Mouse (Mus musculus) bone marrow macrophage, adult 2 months (primary cell): ENCODE measurements around the gene Morf4l2. TPM values are rescaled to one million over a fixed set of nuclear protein-coding genes. Genes with fewer than 3 reads are reported as not detected.
A peak's percentile ranks its signal among the peaks of the same experiment; 100 is the strongest.
"Not testable (repeated sequence)": the region's sequence is repeated elsewhere in the genome, so short reads cannot be mapped to it uniquely, and the experiment has no call there.

ENCODE experiments used
- H3K27ac ChIP-seq: 2 replicates; pipeline ENCODE4 v1.5.1; 2012; ENCODE audit warnings: low read depth, low read length; ENCODE audit not compliant: insufficient read depth
- H3K4me1 ChIP-seq: 2 replicates; pipeline ENCODE4 v1.6.1; 2012; ENCODE audit warnings: low read length; ENCODE audit not compliant: control insufficient read depth, insufficient read depth
- H3K4me3 ChIP-seq: 2 replicates; pipeline ENCODE4 v1.5.1; 2012; ENCODE audit warnings: mild to moderate bottlenecking, low read length, moderate library complexity; ENCODE audit not compliant: insufficient read depth
- CTCF ChIP-seq: IDR thresholded peaks from 2 replicates; pipeline ENCODE4 v1.5.1; 2012; ENCODE audit warnings: low read depth, mild to moderate bottlenecking, low read length, moderate library complexity
- POLR2A ChIP-seq: IDR thresholded peaks from 2 replicates; pipeline ENCODE4 v1.6.1; 2012; ENCODE audit warnings: mild to moderate bottlenecking, low read depth, low read length, borderline replicate concordance
- polyA plus RNA-seq: library from polyadenylated mRNA; stranded (reverse); fragments of >200 nt; gene quantifications from 2 replicates; pipeline ENCODE4 v1.2.4, GENCODE M21; 2012; ENCODE audit not compliant: missing spikeins, insufficient read depth, insufficient read length

Gene Morf4l2
- polyA plus RNA-seq, 1 experiment = 185 TPM

DNA sequence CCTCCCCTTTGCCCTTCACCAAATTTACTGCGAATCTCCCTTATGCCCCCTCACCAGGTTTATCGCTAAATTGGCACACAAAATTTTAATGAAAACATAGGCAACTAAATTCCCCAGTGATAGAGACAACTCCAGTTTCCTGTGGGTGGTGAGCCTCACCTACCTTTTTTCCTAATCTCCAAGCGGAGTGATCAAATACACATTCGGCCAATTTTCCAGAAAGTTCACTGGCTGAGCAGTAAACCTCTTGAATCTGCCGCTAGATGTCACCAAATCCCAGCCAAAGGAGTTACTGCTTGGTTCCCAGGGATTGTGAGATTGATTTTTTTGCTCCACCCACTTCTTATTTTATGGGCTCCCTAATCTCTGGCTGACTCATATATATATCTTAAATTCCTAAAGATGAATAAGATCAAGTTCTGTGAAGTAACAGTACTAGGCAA lies 808 bp downstream of the Morf4l2 start:
- H3K4me1 ChIP-seq = peaks cover 5% of the 10 kb centered on the region
- H3K4me3 ChIP-seq = peak overlapping the region; percentile 94
- no peak for TF ChIP-seq CTCF
- H3K27ac ChIP-seq = peak overlapping the region; percentile 99

GRCm38 (mm10) chrX:136742241-136742640 lies 1.2 kb downstream of the Morf4l2 start:
- TF ChIP-seq CTCF (no peak), POLR2A (no peak)
- Histone ChIP-seq H3K27ac (peak overlapping the region; percentile 99), H3K4me3 (peak overlapping the region; percentile 94), H3K4me1 (peaks cover 5% of the 10 kb centered on the region)

DNA sequence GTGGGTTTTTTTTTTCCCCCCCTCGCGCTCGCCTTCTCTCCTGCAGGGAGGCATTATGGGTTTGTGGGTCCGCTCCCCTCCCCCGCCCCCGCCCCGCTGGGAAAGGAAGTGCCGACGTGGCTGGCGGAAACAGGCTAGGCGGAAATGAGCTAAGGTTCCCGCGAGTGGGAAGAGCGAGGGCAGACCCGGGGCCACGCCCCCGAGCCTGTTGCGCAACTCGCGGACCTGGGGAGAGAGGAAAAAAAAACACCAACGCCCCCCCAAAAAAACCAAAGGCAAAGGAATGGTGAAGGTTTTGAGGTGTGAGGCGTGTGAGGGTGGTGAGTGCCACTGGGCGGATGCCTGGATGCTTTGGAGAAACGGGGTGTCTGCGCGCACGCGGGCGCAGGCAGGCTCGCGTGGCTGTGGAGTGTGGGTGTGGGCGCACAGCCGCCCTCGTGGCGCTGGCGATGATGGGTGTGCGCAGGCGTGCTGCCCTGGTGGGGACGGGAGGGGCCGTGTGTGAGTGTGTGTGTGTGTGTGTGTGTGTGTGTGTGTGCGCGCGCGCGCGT lies 1.8 kb downstream of the Morf4l2 start:
- peak overlapping the region; percentile 99 for H3K27ac ChIP-seq
- peaks cover 5% of the 10 kb centered on the region for H3K4me1 ChIP-seq
- H3K4me3 ChIP-seq = peak overlapping the region; percentile 94
- no peak for TF ChIP-seq POLR2A
- TF ChIP-seq CTCF = no peak

DNA sequence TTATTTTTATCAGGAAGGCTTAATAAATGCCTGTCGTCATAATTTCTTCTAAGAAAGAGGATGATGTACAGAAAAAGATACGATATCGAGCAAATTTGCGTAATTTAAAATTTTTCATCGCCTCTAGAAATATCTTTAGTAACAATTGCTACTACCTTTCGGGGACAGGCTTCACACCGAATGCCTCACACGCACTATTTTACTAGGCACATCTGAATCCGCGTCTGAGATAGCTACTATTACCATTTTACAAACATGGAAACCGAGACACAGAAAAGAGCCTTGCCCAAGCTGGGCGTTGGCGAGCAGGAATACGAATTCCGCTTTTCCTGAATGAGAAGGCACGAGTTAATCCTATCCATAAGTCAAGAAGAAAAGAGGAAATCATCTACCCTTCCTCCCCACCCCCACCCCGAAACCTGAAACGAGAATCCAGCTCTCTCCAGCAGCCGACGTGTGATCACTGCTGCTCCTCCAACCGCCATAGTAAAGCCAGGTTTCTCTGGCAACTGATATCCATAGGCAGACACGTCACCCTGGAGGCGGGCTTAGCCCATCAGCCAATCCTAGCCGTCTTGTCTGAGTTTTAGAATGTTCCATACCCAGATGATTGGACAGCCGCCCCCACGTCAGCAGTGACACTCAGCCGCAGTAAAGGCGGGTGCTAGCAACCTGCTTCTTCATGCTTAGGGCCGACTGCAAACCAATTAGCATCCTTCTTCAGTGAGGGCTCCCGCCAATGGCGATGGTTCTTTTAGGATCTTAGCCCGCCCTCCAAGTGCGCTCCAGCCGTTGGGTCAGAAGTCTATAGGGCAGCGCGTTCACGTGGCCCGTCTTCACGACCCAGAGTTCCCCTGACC lies 2.5 kb downstream of the Morf4l2 start:
- H3K4me1 ChIP-seq = peaks cover 5% of the 10 kb centered on the region
- peak overlapping the region; percentile 99 for H3K27ac ChIP-seq
- no peak for TF ChIP-seq POLR2A
- TF ChIP-seq CTCF = no peak
- peak overlapping the region; percentile 67 for H3K4me3 ChIP-seq

DNA sequence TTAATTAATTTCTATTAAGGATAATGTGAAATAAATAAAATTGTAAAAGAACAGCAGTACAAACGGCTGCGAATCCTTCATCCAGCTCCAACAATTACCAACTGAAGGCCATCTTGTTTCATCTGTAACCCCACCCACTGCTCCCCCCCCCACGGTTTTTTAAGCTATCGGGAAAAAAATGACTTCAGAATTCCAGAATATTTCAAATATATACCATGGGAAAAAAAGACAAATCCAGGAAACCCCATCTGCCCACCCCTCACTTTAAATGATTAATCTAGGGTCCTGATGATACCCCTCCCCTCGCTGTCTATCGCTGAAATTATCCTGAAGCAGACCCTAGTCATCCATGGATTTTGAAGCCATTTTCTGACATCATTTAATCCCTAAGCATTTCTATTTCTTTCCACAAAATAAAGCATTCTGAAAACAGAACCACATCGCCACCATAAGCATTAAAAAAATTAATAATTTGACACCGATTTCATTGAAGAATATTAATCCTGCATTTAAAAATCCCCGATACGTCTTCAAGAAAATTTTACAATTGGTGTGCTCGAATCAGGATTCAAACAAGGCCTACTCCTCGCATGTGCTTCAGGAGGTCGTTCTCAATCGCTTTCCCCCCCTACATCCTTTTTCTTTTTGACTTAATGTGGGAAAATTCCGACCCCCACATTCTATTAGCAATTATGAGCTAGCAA lies 3.3 kb downstream of the Morf4l2 start:
- Histone ChIP-seq H3K27ac (peak overlapping the region; percentile 98), H3K4me1 (peaks cover 5% of the 10 kb centered on the region), H3K4me3 (peak overlapping the region; percentile 67)
- TF ChIP-seq CTCF = no peak
- TF ChIP-seq POLR2A = no peak

GRCm38 (mm10) chrX:136732016-136732415 lies 11.5 kb downstream of the Morf4l2 start:
- H3K4me1 ChIP-seq = peaks cover 2% of the 10 kb centered on the region; the same call in 1 of the 2 replicates
- H3K4me3 ChIP-seq = no peak overlapping the region
- TF ChIP-seq CTCF (no peak), POLR2A (no peak)
- no peak overlapping the region for H3K27ac ChIP-seq

- H3K27ac ChIP-seq, H3K4me3 ChIP-seq, H3K4me1 ChIP-seq: not testable (repeated sequence)
Observed at GRCm38 (mm10) chrX:136714742-136715474, 28.6 kb downstream of the Morf4l2 start.

DNA sequence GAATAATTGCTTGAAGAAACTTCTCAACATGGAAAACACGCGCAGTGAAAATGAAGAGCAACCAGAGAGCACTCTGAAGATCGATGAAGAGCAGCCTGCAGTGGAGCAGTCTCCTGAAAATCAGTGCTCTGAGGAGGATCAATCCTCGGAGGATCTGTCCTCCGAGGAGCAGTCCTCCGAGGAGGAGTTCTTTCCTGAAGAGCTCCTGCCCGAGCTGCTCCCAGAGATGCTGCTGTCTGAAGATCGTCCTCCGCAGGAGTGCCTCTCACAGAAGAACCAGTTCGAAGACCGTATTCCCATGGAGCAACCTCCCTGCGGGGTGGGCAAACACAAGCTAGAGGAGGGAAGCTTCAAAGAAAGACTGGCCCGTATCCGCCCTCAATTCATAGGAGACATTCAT lies 34.7 kb downstream of the Morf4l2 start:
- H3K4me1 ChIP-seq = no peaks in the 10 kb centered on the region
- no peak for TF ChIP-seq CTCF
- TF ChIP-seq POLR2A = no peak
- no peak overlapping the region for H3K27ac ChIP-seq
- no peak overlapping the region for H3K4me3 ChIP-seq

- H3K27ac ChIP-seq = no peak overlapping the region
- peak overlapping the region; percentile 56 for H3K4me3 ChIP-seq
- TF ChIP-seq CTCF = no peak
- no peak for TF ChIP-seq POLR2A
- H3K4me1 ChIP-seq = no peaks in the 10 kb centered on the region
Observed at GRCm38 (mm10) chrX:136708168-136708681, 35.3 kb downstream of the Morf4l2 start.
